Mouse (Mus musculus): ENCODE data around the gene Toe1.
"Not testable (repeated sequence)": the region's sequence is repeated elsewhere in the genome, so short reads cannot be mapped to it uniquely, and the experiment has no call there.

Gene Toe1

DNA sequence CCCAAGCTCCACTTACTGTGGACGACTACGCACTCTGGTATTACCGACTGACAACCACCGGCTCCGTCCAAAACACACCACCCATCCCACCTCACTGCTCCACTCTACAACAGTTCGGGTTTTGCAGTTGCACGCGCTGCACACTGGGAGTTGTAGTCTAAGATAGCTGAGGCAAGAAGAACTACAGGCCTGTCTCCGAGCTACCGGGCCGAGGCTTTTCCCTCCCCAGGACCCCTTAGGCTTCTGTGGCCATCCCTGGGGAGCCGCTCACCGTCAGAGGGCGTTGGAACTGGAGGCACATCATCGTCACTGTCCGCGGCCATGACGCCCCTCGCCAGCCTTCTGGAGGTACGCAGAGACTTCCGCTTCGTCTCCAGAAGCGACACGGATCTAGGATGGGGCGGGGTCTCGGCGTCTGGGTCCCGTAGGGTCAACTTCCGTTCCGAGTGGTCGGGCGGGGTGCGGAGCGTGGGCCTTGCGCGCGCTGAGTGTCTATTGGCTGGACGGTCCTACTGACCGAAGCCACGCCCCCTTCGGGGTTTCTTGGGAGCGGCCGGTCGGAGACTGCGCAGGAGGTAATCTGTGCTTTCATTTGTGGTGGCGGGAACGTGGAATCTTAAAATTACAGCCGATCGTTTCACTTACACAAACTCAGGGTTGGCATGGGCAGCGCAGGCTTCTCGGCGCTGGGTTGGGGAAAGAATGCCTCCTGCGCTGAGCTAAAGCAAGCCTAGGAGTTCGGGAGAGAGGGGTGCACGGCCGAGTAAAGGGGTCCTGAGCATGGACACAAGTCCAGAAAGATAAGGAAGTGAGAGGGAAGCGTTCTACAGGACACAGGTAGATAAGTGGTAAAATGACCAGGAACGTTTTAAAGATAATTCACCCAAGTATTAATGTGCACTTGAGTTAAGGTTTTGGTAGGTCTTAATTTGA is at the start of gene Toe1, which contains the start of gene Mutyh:
Gene Toe1, minus strand, starts transcription at position 444 of the 933 bp plus-strand sequence.
Gene Mutyh, plus strand, starts transcription at position 527 of the 933 bp plus-strand sequence.
- peak; percentile 71 to 91 for DNase-seq (ENCODE audit: low spot score in 2 of 2)

GRCm38 (mm10) chr4:116857203-116857602 is 49.8 kb upstream of the Toe1 start:
- DNase-seq (ENCODE audit: low spot score in 2 of 2): no peak

GRCm38 (mm10) chr4:116854286-116854685 is 46.8 kb upstream of the Toe1 start:
- DNase-seq (ENCODE audit: low spot score in 2 of 2): no peak

DNA sequence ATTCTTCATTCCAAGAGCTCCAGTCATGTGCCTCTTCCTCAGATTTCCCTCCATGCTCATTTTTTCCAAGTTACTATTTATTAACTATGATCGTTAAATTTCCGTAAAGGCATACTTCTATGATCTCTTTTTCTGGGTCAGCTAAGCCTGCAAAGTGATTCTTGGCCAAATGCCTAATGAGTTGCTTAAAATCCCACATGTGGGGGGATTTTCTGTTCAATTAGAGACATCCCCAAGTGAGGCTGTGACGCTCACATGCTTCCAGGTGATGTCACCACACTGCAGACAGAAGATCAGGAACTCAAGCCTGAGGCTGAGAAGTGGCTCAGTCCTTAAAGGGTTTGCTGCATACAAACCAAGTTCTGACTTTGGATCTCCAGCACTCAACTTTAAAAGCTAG is 42.5 kb upstream of the Toe1 start:
- DNase-seq (ENCODE audit: low spot score in 2 of 2): no peak

DNA sequence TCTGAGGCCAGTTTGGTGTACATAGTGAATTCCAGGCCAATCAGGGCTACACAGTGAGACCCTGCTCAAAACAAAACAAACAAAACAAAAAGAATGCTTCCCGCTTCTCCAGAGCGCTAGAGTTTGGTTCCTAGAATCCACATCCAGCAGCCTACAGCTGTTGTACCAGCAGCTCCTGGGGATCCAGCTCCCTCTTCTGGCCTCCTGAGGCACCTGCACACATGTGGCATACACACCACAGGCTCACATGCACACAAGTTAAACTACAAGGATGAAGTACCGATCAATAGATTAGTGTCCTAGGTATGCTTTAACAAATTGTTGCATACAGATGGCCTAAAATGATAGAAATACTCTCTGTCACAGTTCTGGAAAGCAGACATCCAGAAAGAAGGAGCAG is 36.9 kb upstream of the Toe1 start:
- no peak for DNase-seq (ENCODE audit: low spot score in 2 of 2)

GRCm38 (mm10) chr4:116840841-116841240 is 33.4 kb upstream of the Toe1 start:
- no peak for DNase-seq (ENCODE audit: low spot score in 2 of 2)

DNA sequence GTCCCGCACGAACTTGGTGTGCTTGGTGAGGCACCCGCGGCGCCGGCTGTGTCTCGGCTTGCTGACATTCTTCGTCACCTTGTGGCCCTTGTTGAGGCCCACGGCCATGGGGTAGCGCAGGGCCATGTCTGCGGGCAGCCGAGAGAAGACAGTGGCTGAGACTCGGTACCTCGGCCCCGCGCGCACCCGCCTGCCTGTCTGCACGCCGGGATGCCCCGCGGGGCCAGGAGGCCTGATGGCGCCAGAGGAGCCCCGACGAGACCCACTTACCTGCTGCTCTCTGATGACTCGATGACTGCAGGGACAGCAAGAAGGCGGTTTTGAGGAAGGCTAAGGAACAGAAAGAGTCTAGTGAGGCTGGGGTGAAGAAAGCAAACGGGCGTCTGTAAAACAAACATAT is 32.7 kb upstream of the Toe1 start:
- DNase-seq (ENCODE audit: low spot score in 2 of 2): not testable (repeated sequence)

- DNase-seq (ENCODE audit: low spot score in 2 of 2): no peak
Observed at GRCm38 (mm10) chr4:116838999-116839398, 31.6 kb upstream of the Toe1 start.

DNA sequence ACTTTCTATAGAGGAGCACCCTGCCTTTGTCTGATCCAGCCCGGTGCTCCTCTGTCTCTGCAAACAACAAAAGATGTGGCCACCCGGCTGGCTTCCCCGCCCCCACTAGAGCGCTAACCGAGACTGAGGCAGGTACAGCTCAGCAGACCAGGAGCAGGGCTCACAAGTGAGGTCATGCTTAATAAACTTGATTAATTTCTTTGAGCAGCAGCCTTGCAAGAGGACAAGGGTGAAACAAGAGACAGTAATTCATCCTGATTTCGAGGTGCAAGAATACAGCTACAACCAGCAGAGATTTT is 22.6 kb upstream of the Toe1 start:
- no peak for DNase-seq (ENCODE audit: low spot score in 2 of 2)

GRCm38 (mm10) chr4:116829364-116830069 is 22.1 kb upstream of the Toe1 start:
- DNase-seq (ENCODE audit: low spot score in 2 of 2): no peak

- no peak for DNase-seq (ENCODE audit: low spot score in 2 of 2)
Observed at GRCm38 (mm10) chr4:116827819-116828218, 20.4 kb upstream of the Toe1 start.

DNA sequence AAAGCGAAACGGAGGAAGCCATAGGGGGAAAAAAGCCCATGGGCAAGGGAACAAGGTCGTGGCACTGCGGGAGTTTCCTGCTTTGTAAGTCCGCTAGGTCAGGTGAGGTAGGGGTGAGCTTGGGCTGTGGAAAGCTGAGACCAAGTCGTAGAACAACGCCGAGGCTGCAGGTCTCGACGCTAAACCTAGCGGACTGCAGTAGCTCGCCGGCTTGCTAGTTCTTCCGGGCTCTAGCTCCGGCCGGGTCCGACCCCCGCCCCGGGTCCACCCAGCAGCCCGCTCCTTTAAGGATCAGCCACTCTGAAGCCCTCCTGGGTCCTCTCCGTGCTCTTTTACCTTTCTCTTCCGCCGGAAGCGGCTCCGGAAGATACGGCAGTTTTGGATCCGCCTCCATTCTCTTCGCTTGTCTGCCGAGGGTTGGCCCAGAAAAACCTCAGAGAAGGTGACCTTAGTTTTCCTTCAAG is 17.1 kb upstream of the Toe1 start:
- DNase-seq (ENCODE audit: low spot score in 2 of 2): peak; percentile 58 to 60

- no peak for DNase-seq (ENCODE audit: low spot score in 2 of 2)
Observed at GRCm38 (mm10) chr4:116821694-116822016, 14.2 kb upstream of the Toe1 start, which contains the start of gene Hpdl. Gene Hpdl, minus strand, starts transcription at chr4:116821707.

GRCm38 (mm10) chr4:116820902-116821693 is 13.7 kb upstream of the Toe1 start:
- DNase-seq (ENCODE audit: low spot score in 2 of 2): peak; percentile 60 to 82

- DNase-seq (ENCODE audit: low spot score in 2 of 2): no peak
Observed at GRCm38 (mm10) chr4:116819968-116820901, 12.8 kb upstream of the Toe1 start.

DNA sequence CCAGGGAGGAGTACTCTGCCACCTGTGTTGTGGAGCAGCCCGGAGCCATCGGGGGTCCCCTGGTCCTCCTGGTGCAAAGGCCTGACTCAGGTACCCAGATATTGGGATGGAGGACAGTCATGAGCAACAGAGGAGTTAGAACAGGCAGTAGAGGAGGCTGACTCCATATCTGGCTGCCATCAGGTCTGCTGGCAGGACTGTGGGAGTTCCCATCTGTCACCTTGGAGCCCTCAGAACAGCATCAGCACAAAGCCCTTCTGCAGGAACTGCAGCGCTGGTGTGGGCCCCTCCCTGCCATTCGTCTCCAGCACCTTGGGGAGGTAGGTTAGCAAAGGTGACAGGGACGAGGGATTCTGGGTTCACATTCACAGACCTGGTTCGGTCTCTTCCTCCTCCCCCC is 10.0 kb upstream of the Toe1 start:
- DNase-seq (ENCODE audit: low spot score in 2 of 2): no peak

DNA sequence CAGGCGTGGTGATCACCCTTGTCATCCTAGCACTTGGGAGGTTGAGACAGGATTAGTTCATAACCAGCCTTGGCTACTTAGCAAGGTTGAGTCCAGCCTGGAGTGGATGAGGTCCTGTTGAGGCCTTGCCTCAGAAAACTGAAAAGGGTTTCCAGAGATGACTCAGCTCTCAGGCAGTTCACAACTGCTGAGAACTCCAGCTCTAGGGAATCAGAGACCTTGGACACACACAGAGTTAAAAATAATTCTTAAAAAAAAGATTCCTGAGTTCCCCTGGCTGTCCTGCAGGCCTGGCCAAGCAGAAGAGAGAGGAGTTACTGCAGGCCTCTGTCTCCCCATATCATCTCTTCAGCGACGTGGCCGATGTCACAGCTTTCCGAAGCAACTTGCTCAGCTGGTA is 7.8 kb upstream of the Toe1 start:
- DNase-seq (ENCODE audit: low spot score in 2 of 2): no peak

- DNase-seq (ENCODE audit: low spot score in 2 of 2): no peak
Observed at GRCm38 (mm10) chr4:116811012-116811411, 3.6 kb upstream of the Toe1 start.

GRCm38 (mm10) chr4:116799901-116800300 is 7.5 kb downstream of the Toe1 start:
- no peak for DNase-seq (ENCODE audit: low spot score in 2 of 2)

GRCm38 (mm10) chr4:116796442-116797110 is 10.9 kb downstream of the Toe1 start:
- DNase-seq (ENCODE audit: low spot score in 2 of 2): no peak

Measured in urinary bladder, adult 18-20 months (tissue).